Mouse (Mus musculus): ENCODE results near the gene Glp2r.

Gene Glp2r

DNA sequence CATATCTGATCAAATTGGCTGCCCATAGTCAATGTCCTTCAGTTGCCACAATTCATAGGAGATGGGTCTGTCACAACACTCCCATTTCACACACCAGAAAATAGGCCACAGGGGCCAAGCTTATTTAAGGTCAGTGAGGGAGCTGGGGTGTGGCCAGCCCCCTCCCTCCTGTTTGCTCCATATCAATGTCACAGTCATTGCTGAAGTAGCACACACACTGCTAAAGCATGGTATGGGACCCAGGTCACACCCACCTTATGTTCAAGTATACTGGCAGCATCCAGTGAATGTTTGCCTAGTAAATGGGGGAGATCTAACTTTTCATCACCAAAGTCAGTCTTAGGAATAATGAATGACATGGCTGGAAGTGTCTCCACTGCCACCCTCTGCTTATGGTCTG, 42.2 kb downstream of the Glp2r start:
- no peak for DNase-seq (ENCODE audit: low spot score in 2 of 2)

DNA sequence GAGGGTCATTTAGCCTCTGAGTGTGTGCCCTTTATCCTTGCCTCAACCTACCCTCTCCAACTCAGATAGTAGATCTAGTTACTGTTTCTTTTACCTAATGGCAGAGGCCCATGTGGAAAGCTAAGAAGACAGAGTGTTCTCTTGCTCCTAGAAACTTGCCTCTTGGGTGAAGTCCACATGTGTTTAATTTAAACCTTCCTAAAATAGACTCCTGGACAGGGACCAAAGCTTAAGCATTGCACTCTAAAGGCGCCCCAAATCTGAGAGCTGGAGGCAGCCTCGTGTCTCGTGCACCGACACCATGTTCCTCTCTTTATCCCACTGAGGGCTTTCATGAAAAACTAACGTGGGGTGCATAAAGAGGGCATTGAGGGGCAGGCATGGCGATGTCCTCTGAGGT, 43.9 kb downstream of the Glp2r start:
- no peak for DNase-seq (ENCODE audit: low spot score in 2 of 2)

DNA sequence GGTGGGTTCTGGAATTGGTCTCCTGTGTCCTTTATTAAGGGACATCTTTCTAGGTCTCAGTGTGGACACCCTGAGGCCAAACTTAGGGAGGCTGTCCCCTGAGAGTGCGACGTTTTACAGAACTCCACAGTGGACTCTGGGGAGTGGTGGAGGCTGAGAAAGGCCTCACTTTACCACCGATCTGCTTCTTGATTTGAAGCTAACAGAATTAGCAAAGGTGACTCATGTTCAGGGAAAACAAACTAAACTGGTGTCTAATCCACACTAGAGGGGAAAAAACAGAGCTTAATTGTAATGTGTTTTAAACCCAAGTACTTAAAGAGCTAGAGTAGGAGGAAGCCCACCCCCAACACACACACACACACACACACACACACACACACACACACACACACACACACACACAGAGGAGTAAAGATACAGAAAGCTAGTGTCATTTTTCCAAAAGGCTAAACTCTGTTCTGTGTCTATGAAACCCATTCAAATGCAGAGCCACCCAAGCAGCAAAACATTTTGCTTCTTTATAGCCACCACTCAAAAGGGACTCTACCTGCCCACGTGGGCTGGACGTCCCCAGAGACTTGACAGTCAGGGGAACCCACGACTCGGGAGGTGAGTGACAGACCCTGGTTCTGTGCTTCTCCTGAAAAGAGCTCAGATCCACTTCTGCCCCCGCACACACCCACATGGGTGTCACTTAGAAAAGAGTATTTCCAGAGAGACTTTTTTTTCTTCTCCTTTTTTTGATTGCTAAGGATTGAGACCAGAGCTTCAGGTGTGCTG, 47.5 kb downstream of the Glp2r start:
- no peak for DNase-seq (ENCODE audit: low spot score in 2 of 2)

DNA sequence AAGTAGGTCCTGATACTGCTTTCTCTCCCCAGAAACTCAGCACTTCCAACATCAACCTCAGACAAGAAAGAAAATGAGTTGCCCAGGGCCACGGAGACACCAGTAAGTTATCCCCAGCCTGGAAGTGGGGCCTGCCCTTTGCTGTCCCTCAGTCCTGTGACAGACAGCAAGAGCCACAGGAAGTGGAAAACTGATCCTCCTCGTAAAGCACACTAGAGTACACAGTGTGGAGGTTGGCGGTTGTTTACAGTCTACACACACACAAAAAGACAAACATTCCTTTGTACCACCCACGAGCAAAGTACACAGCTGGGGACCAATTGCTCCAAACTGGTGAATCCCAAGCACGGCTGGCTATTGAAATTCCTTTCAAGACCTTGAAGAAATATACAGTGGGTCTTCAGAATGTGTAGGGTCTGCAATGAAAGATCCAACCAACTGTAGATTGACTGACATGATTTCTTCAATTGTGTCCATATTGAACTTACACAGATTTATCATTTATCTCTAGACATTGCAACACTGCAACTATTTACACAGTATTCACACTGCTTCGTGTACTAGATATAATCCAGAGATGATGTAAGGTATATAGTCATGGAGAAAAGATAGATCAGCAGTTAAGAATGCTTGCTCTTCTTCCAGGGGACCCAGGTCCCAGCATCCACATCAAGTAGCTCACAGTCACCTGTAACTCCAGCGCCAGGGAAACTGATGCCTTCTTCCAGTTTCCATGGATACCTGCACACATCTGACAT, 48.4 kb downstream of the Glp2r start:
- DNase-seq (ENCODE audit: low spot score in 2 of 2), result no peak

DNA sequence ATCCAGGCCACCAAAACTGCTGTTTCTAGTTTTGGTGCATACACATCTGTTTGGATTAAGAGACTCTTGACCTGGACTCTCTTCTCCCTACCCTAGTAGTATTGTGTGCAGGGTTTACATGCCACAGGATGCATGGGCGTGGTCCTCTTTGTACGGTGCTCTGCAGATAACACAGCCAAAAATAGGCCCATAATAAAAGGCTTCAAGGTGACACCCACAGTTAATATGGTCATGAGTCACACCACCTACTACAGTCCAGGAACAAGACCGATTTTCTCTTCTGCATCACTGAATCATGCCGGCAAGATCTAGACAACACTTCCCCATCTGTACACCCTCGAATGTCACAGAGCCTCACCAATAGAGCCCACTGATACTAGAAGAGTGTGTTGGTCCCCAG, 49.5 kb downstream of the Glp2r start:
- no peak for DNase-seq (ENCODE audit: low spot score in 2 of 2)

DNA sequence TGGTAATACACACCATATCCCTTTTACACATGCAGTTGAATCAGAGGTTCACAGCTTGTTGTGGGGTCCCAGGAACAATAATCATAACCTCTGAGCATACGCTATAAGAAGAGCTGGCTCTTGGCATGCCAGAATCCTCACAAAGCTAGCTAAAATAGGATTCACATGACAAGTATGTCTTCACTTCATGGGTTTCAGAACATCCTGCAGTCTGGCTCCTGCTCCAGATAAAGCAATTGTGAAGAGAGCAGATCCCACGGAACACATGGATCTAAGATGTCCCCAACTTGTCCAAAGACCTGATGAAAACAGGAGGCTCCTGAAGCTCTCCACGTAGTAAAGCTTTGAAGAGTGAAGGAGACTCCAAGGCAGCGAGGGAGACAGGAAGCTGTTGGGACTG, 55.6 kb downstream of the Glp2r start:
- no peak for DNase-seq (ENCODE audit: low spot score in 2 of 2)

DNA sequence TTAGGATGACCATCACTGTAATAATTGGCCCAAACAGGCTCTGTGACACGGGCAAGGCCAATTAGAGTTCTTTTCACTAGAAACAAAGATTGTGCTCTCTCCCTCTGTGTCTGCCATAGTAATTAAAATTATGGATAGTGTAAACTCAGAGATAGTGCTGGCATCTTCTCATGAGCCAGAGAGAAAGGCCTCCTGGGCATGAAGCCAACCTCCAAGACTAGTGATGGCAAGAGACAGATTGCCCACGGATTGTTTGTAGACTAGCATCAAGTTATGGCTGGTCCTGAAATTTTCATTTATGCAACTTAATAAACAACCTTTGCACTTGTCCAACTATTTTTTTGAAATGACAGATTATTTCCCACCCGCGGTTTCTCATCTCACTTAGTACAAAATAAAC, 58.0 kb downstream of the Glp2r start:
- DNase-seq (ENCODE audit: low spot score in 2 of 2), result no peak

DNA sequence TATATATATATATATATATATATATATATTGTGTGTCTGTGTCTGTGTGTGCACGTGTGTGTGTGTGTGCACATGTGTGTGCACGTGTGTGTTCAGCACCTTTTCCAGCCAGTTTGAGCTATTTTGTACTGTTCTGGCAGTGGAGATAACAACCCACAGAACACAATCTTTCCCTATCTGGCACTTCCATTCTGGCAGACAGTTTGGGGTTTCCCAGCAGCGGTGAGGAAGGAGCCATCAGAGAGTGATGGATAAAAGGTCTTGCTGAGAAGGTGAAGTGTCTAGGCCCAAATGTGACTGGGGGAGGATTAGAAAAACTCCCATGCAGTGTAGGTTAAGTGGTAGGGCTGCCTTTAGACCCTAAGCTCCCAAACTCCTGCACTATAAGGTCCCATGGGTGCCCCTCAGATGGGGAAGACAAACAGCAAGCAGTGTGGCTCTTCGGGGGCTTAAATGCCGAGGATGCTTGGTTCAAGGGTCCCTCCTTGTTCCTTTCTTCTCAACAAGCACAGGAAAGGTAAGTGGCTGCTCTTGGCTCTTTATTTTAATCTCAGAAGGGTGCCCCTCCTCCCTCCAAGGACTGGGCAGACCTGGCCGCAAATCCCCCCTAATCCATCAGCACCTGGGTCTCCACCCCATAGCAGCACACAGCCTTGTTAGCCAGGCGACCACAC, 76.1 kb downstream of the Glp2r start, which contains the start of gene Rcvrn:
TSS of gene Rcvrn (plus strand) at position 624 of the 674 bp plus-strand sequence.
- DNase-seq (ENCODE audit: low spot score in 2 of 2), result no peak

DNA sequence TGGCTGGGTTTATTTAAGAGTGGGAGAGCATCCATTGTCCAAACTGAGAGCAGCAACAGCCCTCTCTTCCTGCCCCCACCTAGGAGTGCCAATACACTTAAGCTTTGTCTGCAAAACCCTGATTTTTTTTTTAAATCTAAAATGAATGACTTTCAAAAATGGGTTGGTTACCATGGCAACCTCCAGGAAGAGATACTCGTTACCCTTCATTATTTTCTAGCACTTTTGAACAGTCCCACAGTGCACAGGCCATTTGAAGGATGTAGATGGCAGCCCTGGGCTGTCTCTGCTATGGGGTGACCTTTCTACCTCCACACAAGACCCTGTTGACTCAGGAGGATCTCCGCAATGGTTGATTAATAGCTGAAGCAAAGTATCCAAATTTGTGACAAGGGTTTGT, 84.8 kb downstream of the Glp2r start:
- no peak for DNase-seq (ENCODE audit: low spot score in 2 of 2)

DNA sequence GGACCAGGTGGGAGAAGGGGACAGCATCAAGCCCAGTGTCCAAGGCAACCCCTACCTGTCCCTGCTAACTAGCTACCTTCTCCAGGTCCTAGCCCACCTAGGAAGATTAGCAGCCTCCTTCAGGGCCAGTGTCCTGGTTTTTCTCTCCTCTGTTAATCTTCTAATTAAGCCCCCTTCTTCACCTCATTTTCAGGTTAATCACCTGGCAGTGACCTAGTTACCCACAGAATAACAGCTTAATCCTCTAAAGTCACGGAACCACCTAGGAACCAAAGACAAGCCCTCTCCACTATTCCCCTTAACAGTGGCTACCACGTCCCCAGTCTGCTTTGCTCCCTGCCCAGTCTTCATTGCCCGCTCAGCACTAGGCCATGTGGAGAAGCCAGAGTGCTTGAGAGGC, 89.1 kb downstream of the Glp2r start:
- no peak for DNase-seq (ENCODE audit: low spot score in 2 of 2)

DNA sequence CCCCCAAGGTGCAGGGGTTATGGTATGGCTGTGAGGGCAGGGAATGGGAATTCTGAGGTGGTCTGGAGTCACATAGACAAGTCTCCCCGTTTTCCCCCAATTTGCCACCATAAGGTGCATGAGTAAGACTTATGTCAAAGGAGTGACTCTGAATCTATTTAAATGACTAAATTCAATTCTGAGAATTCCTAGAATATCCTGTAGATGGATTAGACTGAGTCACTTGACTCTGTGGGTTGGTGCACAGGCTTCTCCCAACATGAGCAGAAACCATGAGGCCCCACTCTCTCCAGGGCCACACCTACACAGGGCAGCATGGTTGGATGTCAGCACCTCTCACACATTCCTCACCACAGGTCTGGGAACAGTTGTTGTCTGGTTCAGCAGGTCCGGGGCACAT, 91.0 kb downstream of the Glp2r start:
- no peak for DNase-seq (ENCODE audit: low spot score in 2 of 2)

DNA sequence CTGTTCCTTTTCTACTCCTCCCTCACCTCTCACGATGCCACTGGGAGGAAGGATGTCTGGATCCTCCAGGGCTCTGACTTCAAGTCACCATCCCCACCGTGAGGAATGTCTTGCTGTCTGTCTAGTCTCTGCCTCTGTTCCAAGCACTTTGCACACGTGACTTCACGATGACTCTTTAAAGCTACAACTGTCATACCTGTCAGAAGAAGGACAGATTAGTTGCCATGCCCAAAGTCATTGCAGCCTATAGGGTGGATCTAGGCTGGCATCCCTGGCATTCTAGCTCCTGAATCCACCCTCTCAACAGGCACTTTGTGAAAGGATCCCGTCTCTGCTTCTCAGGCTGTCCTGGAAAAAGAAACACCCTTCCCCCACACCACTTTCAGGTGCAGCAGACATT, 91.7 kb downstream of the Glp2r start:
- no peak for DNase-seq (ENCODE audit: low spot score in 2 of 2)

DNA sequence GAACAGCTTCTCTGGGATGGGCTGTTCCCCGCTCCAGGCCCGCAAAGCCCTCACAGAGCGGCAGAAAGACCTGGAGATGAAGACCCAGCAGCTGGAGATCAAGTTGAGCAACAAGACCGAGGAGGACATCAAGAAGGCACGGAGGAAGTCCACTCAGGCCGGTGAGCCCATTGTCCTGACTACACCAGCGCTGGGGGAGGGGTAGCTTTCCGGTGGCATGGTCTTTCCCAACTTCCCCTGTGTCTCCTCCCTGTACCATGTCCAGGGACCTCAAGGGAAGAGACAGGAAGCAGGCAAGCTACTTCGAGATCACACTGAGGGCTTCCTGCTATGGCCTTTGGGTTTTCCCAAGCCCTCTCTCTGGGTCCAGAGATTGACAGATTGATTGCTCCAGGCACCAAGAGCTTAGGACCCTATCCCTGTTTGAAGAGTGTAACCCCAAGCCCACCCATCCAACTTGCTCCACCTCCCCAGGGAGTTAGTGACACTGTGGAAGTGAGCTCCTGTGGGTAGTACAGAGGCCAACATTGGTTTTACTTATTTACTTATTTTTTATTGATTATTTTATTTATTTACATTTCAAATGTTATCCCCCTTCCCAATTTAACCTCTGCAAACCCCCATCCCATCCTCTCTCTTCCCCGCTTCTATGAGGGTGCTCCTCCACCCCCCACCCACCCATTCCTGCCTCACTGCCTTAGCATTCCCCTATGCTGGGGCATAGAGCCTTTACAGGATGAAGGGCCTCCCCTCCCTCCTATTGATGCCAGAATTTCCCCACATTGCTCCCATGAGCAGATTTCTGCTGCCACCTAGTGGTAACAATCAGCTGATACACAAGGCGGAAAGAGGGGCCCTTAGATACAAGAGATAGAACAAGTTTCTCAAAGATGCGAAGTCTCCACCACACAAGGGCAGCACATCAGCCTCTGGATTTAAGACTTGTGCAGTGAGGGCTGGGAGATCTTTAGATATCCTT, 95.1 kb downstream of the Glp2r start:
- DNase-seq (ENCODE audit: low spot score in 2 of 2), result peak; percentile 33 to 46

DNA sequence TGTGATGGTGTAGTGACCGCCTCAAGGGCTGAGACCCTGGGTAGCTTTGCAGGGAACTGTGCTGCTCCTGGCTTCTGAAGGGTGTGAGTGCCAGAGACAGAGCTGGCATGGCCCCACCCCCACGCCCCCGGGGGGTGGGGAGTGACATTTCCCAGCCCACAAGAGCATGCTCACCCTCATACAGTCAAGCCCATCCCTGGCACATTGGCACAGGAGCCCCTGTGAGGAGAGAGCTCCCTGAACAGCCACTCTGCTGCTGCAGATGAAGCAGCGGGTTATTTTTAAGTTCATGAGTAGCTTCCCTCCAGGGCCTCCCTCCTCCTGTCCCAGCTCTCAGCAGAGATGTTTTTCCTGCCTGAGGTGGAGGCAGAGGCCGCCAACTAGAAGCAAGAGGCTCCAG, 98.8 kb downstream of the Glp2r start:
- DNase-seq (ENCODE audit: low spot score in 2 of 2), result no peak

DNA sequence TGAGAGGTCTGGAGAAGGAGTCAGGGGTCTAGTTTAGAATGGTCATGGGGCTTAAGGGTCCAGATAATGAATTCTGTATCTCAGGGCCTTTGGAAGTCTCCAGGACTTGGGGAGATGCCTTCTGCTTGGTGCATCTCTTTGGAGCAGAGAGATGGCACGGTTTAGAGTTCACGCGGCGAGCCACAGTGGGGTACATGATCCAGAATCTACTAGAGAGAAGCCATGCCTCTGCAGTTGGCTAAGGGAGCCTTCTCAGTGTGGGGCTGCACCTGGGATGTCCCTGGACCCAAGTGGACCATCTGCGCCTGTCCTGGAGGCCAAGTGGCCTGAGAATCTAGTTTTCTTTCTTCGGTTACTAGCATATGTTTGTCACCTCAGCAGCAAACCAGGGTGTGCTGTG, 100.9 kb downstream of the Glp2r start:
- no peak for DNase-seq (ENCODE audit: low spot score in 2 of 2)

DNA sequence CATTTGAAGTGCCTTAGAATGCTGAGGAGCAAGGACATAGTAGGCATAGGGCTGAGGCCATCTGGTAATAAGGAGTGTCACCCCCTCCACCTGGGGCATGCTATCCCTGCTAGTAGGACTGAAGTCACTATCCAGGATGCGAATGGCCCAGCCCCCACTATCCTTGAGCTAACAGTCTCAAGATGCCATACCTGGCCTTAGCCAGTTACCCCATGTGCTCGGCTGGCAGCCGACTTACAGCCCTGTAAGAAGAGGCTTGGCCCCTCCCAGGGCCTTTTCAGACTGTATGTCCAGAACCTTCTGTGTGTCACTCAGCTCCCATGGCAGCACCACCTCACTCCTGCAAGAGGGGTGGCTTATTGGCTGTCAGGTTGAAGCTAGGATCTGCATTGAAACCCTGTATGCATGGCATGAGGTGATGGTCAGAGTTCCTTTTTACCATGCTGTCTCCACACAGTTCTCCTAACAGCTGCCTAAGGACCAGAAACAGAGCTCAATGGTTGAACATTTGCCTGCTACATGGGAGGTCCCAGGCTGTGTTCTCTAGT, 102.4 kb downstream of the Glp2r start:
- DNase-seq (ENCODE audit: low spot score in 2 of 2), result no peak

DNA sequence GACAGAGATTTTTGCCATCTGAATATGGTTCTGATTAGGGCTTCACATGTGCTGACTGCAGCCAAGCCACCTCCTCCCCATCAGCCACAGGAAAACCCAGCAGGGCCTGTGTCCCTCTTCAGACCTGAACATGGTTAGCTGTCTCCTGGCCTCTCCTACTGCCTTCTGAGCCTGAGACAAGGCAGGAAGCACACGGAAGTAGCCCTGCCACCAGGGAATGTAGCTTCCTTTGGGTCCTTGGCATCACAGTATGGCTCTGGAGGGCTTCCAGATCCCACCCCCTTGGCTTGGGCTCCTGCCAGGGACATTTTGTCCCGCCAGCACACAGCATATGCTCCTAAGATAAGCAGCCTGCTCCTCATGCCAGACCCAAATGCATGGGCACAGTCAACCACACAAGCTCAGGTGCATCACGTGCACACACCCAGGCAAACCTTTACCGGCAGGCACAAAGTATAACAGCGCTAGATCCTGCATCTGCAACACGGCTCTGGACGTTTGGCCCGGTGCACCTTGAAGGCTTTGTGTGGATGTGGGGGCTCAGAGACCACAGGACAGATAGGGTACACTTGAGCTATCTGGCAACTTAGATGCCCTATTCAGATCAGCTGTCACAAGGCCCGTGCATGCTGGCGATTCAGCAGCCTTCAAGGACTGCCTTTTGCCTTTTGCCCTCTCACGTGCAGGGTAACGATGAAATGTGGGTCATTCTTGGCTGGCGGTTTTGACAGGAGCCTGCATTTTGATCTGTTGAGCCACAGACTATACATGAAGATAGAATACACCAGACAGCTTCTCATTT, 103.2 kb downstream of the Glp2r start:
- no peak for DNase-seq (ENCODE audit: low spot score in 2 of 2)

DNA sequence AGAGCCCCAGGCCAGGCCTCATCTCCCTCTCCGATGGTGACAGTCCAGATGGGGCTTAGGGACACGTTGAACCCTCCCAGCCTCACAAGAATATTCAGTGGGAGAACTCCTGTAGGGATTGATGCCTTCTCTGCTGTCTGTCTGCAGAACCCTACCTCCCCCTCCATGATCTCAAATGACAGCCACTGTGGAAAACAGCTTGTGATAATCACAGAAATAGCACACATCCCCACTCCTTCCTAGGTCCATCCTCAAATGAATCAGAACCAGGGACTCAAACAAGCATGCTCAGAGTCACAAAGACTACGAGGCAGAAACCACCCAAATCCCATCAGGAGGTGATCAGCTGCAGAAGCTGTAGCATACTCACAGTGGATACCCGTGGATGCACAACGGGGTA, 104.8 kb downstream of the Glp2r start:
- DNase-seq (ENCODE audit: low spot score in 2 of 2), result no peak

DNA sequence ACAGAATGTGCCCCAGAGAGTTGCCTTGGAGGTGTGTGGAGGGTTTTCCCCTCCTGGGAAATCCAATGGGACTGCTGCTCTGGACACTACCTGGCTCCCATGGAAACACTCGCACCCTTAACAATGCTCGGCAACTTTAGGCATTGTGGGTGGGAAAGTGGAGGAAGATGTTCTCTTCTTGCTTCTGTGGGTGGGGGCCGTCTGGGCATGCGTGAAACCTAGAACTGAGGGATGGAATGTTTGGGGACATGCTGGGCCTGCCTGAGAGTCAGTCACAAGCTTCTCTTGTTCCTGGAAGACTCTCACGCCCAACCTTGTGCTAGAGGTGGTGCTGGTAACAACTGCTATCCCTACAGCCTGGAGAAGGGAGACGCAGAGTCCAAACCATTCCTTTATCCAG, 106.0 kb downstream of the Glp2r start:
- no peak for DNase-seq (ENCODE audit: low spot score in 2 of 2)

DNA sequence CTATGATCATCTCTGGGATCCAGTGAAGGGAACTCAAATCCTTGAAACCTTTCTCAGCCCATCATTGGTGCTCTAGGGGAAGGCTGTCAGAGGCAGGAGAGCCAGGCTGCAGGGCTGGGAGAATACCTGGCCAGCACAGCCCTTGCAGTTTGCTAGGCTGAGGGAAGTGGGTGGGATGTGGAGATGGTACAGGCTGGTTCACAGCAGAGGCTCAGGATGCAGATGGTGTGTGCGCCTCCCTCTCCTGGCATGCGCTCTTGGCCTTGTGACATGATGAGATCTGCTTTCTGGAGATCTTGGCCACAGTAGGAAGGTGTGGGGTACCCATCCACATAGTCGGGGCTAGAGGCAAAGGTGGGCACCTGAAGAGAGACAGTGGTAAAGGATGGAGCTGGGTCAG, 106.7 kb downstream of the Glp2r start:
- no peak for DNase-seq (ENCODE audit: low spot score in 2 of 2)
